Mouse (Mus musculus) bone marrow macrophage, adult 2 months (primary cell): ENCODE results near the gene Prdx5.

Experiments
- CTCF ChIP-seq: IDR thresholded peaks from 2 replicates; pipeline ENCODE4 v1.5.1; 2012; ENCODE audit warnings: low read depth, mild to moderate bottlenecking, low read length, moderate library complexity
- POLR2A ChIP-seq: IDR thresholded peaks from 2 replicates; pipeline ENCODE4 v1.6.1; 2012; ENCODE audit warnings: mild to moderate bottlenecking, low read depth, low read length, borderline replicate concordance

- TF ChIP-seq POLR2A: no peak
- no peak for TF ChIP-seq CTCF
Measured at GRCm38 (mm10) chr19:6956461-6956860, 46.6 kb upstream of the Prdx5 start.
